Mouse (Mus musculus): ENCODE data around the gene Tnip2. TPM values are rescaled to one million over a fixed set of nuclear protein-coding genes. Genes with fewer than 3 reads are reported as not detected.

Gene Tnip2
- polyA plus RNA-seq, 1 experiment from 2014 or later = 26.2 TPM

- no peak overlapping the region for H3K4me2 ChIP-seq
- ATAC-seq (ENCODE audit: insufficient number of reproducible peaks, low FRiP score, low TSS enrichment, low read depth) = no peak
- no peaks in the 10 kb centered on the region for H3K27me3 ChIP-seq
- no peak overlapping the region for H3K9ac ChIP-seq
- H3K36me3 ChIP-seq = no peaks in the 10 kb centered on the region
- no peak overlapping the region for H3K27ac ChIP-seq
- H3K4me3 ChIP-seq = no peak overlapping the region
- WGBS = 64% methylated on average over 11 of the region's 11 CpGs
- no peaks in the 10 kb centered on the region for H3K9me3 ChIP-seq
- H3K4me1 ChIP-seq = no peaks in the 10 kb centered on the region
Measured at GRCm38 (mm10) chr5:34520458-34521209, 6.8 kb upstream of the Tnip2 start.

- ATAC-seq (ENCODE audit: insufficient number of reproducible peaks, low FRiP score, low TSS enrichment, low read depth) = no peak
- 70% methylated on average over 9 of the region's 9 CpGs for WGBS
Measured at GRCm38 (mm10) chr5:34519389-34519910, 5.7 kb upstream of the Tnip2 start.

GRCm38 (mm10) chr5:34517913-34518312 is 4.1 kb upstream of the Tnip2 start:
- Histone ChIP-seq H3K36me3 (no peaks in the 10 kb centered on the region), H3K27ac (no peak overlapping the region), H3K9me3 (no peaks in the 10 kb centered on the region), H3K4me3 (no peak overlapping the region), H3K9ac (no peak overlapping the region), H3K27me3 (no peaks in the 10 kb centered on the region), H3K4me2 (no peak overlapping the region), H3K4me1 (peaks cover 11% of the 10 kb centered on the region)
- 25% methylated on average over 3 of the region's 3 CpGs for WGBS
- no peak for ATAC-seq (ENCODE audit: insufficient number of reproducible peaks, low FRiP score, low TSS enrichment, low read depth)

More at GRCm38 (mm10) chr5:34519389-34519910, 5.7 kb upstream of the Tnip2 start:
- Histone ChIP-seq H3K36me3 (no peaks in the 10 kb centered on the region), H3K27ac (no peak overlapping the region), H3K27me3 (no peaks in the 10 kb centered on the region), H3K4me3 (no peak overlapping the region), H3K9me3 (no peaks in the 10 kb centered on the region), H3K4me1 (peaks cover under 1% of the 10 kb centered on the region; the same call in 1 of the 2 replicates), H3K4me2 (no peak overlapping the region), H3K9ac (no peak overlapping the region)

- Histone ChIP-seq H3K4me1 (peaks cover 12% of the 10 kb centered on the region), H3K27ac (no peak overlapping the region), H3K36me3 (no peaks in the 10 kb centered on the region), H3K4me2 (no peak overlapping the region), H3K27me3 (no peaks in the 10 kb centered on the region), H3K4me3 (no peak overlapping the region), H3K9ac (no peak overlapping the region), H3K9me3 (no peaks in the 10 kb centered on the region)
- no peak for ATAC-seq (ENCODE audit: insufficient number of reproducible peaks, low FRiP score, low TSS enrichment, low read depth)
Measured at GRCm38 (mm10) chr5:34515096-34515495, 1.3 kb upstream of the Tnip2 start.

- Histone ChIP-seq H3K4me1 (peaks cover 12% of the 10 kb centered on the region), H3K4me3 (peak overlapping the region; percentile 80), H3K4me2 (peak overlapping the region; percentile 97), H3K9ac (0 out of 2 replicates have a peak overlapping the region, but pooled peaks have one; percentile 39), H3K27ac (no peak overlapping the region), H3K27me3 (no peaks in the 10 kb centered on the region), H3K36me3 (no peaks in the 10 kb centered on the region), H3K9me3 (no peaks in the 10 kb centered on the region)
- WGBS = 15% methylated on average over 7 of the region's 7 CpGs
- ATAC-seq (ENCODE audit: insufficient number of reproducible peaks, low FRiP score, low TSS enrichment, low read depth) = no peak
Measured at GRCm38 (mm10) chr5:34514218-34514566, 401 bp upstream of the Tnip2 start.

- no peaks in the 10 kb centered on the region for H3K9me3 ChIP-seq
- H3K4me1 ChIP-seq = peaks cover 12% of the 10 kb centered on the region
- H3K4me3 ChIP-seq = no peak overlapping the region; the same call in 1 of the 2 replicates
- H3K4me2 ChIP-seq = no peak overlapping the region
- no peak overlapping the region for H3K9ac ChIP-seq
- H3K27me3 ChIP-seq = no peaks in the 10 kb centered on the region
- H3K27ac ChIP-seq = no peak overlapping the region
- 90% methylated on average over 3 of the region's 3 CpGs for WGBS
- no peak for ATAC-seq (ENCODE audit: insufficient number of reproducible peaks, low FRiP score, low TSS enrichment, low read depth)
- no peaks in the 10 kb centered on the region for H3K36me3 ChIP-seq
Measured at GRCm38 (mm10) chr5:34512486-34512885, 1.3 kb downstream of the Tnip2 start.

- H3K36me3 ChIP-seq = peaks cover 36% of the 10 kb centered on the region
- H3K4me1 ChIP-seq = no peaks in the 10 kb centered on the region
- H3K9ac ChIP-seq = no peak overlapping the region
- no peak overlapping the region for H3K4me3 ChIP-seq
- no peaks in the 10 kb centered on the region for H3K9me3 ChIP-seq
- H3K27me3 ChIP-seq = no peaks in the 10 kb centered on the region
- H3K4me2 ChIP-seq = no peak overlapping the region
- no peak overlapping the region for H3K27ac ChIP-seq
- WGBS = 73% methylated on average over 6 of the region's 6 CpGs
- ATAC-seq (ENCODE audit: insufficient number of reproducible peaks, low FRiP score, low TSS enrichment, low read depth) = no peak
Measured at GRCm38 (mm10) chr5:34502821-34503220, 11.0 kb downstream of the Tnip2 start.

GRCm38 (mm10) chr5:34502411-34502810 is 11.4 kb downstream of the Tnip2 start:
- 90% methylated on average over 1 of the region's 1 CpGs for WGBS
- no peak overlapping the region for H3K27ac ChIP-seq

GRCm38 (mm10) chr5:34501588-34501987 is 12.2 kb downstream of the Tnip2 start:
- no peak overlapping the region for H3K9ac ChIP-seq
- H3K9me3 ChIP-seq = no peaks in the 10 kb centered on the region
- no peaks in the 10 kb centered on the region for H3K4me1 ChIP-seq
- peaks cover 38% of the 10 kb centered on the region for H3K36me3 ChIP-seq
- H3K4me3 ChIP-seq = no peak overlapping the region
- H3K27me3 ChIP-seq = no peaks in the 10 kb centered on the region
- no peak overlapping the region for H3K27ac ChIP-seq
- H3K4me2 ChIP-seq = no peak overlapping the region
- 89% methylated on average over 3 of the region's 3 CpGs for WGBS
- ATAC-seq (ENCODE audit: insufficient number of reproducible peaks, low FRiP score, low TSS enrichment, low read depth) = no peak

More at GRCm38 (mm10) chr5:34502411-34502810, 11.4 kb downstream of the Tnip2 start:
- no peak overlapping the region for H3K4me2 ChIP-seq
- no peaks in the 10 kb centered on the region for H3K9me3 ChIP-seq
- H3K4me3 ChIP-seq = no peak overlapping the region
- ATAC-seq (ENCODE audit: insufficient number of reproducible peaks, low FRiP score, low TSS enrichment, low read depth) = no peak
- H3K36me3 ChIP-seq = peaks cover 36% of the 10 kb centered on the region
- no peaks in the 10 kb centered on the region for H3K27me3 ChIP-seq
- no peak overlapping the region for H3K9ac ChIP-seq
- H3K4me1 ChIP-seq = no peaks in the 10 kb centered on the region

GRCm38 (mm10) chr5:34500886-34501285 is 12.9 kb downstream of the Tnip2 start:
- no peak overlapping the region for H3K9ac ChIP-seq
- no peaks in the 10 kb centered on the region for H3K4me1 ChIP-seq
- H3K9me3 ChIP-seq = no peaks in the 10 kb centered on the region
- no peak for ATAC-seq (ENCODE audit: insufficient number of reproducible peaks, low FRiP score, low TSS enrichment, low read depth)
- H3K4me2 ChIP-seq = no peak overlapping the region
- no peak overlapping the region for H3K4me3 ChIP-seq
- H3K27ac ChIP-seq = no peak overlapping the region
- peaks cover 43% of the 10 kb centered on the region for H3K36me3 ChIP-seq
- H3K27me3 ChIP-seq = no peaks in the 10 kb centered on the region
- WGBS = 81% methylated on average over 5 of the region's 5 CpGs

- no peak overlapping the region for H3K9ac ChIP-seq
- H3K4me3 ChIP-seq = no peak overlapping the region
- peaks cover 23% of the 10 kb centered on the region for H3K36me3 ChIP-seq
- H3K9me3 ChIP-seq = no peaks in the 10 kb centered on the region
- H3K4me1 ChIP-seq = no peaks in the 10 kb centered on the region
- no peak overlapping the region for H3K27ac ChIP-seq
- ATAC-seq (ENCODE audit: insufficient number of reproducible peaks, low FRiP score, low TSS enrichment, low read depth) = no peak
- no peaks in the 10 kb centered on the region for H3K27me3 ChIP-seq
- WGBS = 82% methylated on average over 6 of the region's 6 CpGs
- H3K4me2 ChIP-seq = no peak overlapping the region
Measured at GRCm38 (mm10) chr5:34496745-34497144, 17.0 kb downstream of the Tnip2 start.

- H3K27me3 ChIP-seq = no peaks in the 10 kb centered on the region
- no peak for ATAC-seq (ENCODE audit: insufficient number of reproducible peaks, low FRiP score, low TSS enrichment, low read depth)
- peaks cover 28% of the 10 kb centered on the region for H3K36me3 ChIP-seq
- peaks cover 8% of the 10 kb centered on the region for H3K4me1 ChIP-seq
- H3K27ac ChIP-seq = peak overlapping the region; percentile 22; the same call in 1 of the 2 replicates
- no peak overlapping the region for H3K4me2 ChIP-seq
- H3K9me3 ChIP-seq = no peaks in the 10 kb centered on the region
- no peak overlapping the region for H3K9ac ChIP-seq
- WGBS = 92% methylated on average over 3 of the region's 3 CpGs
- no peak overlapping the region for H3K4me3 ChIP-seq
Measured at GRCm38 (mm10) chr5:34489418-34489787, 24.4 kb downstream of the Tnip2 start.
